Mouse (Mus musculus): ENCODE measurements at regions not wholly inside any gene's neighbourhood (a gene's known extent, or its start where the extent isn't known, plus 50 kb on each side); places are given as distances from the start of the nearest gene placed in this dataset.

- no peak for TF ChIP-seq CTCF (conservative IDR thresholded peaks at IDR 0.05; ENCODE audit: insufficient read depth, insufficient read length, low read depth, low read length)
- no peak for TF ChIP-seq POLR2A (IDR thresholded peaks at IDR 0.05; ENCODE audit: low read depth, low read length)
Observed at GRCm38 (mm10) chr14:47915621-47916020, 205.0 kb upstream of the Peli2 start.
